Mouse (Mus musculus) myocyte (in vitro differentiated cells): Measurements from ENCODE around the gene Gm42906. TPM values are rescaled to one million over a fixed set of nuclear protein-coding genes. Genes with fewer than 3 reads are reported as not detected.

Experiments used
- H3K27me3 ChIP-seq: one replicate; pipeline ENCODE4 v1.6.1; 2011; ENCODE audit not compliant: control insufficient read depth, insufficient read depth, insufficient read length
- H3K36me3 ChIP-seq: one replicate; pipeline ENCODE4 v1.6.1; 2011; ENCODE audit not compliant: control insufficient read depth, insufficient read depth
- H3K4me2 ChIP-seq: one replicate; pipeline ENCODE4 v1.6.1; 2011; ENCODE audit warnings: low read depth, control low read depth
- H3K4me3 ChIP-seq: one replicate; pipeline ENCODE4 v1.5.1; 2011; ENCODE audit warnings: mild to moderate bottlenecking, control low read depth, moderate library complexity
- H3K79me2 ChIP-seq: one replicate; pipeline ENCODE4 v1.6.1; 2011; ENCODE audit not compliant: control insufficient read depth, insufficient read depth
- H3ac ChIP-seq: one replicate; pipeline ENCODE4 v1.6.1; 2011; ENCODE audit not compliant: control insufficient read depth, insufficient read length
- CEBPB ChIP-seq: IDR thresholded peaks from 2 replicates; pipeline ENCODE4 v1.6.1; 2011; ENCODE audit warnings: mild to moderate bottlenecking, moderate library complexity; ENCODE audit not compliant: poor library complexity, insufficient read depth, severe bottlenecking
- E2F4 ChIP-seq: IDR thresholded peaks from one replicate; pipeline ENCODE4 v1.6.1; 2011; ENCODE audit warnings: mild to moderate bottlenecking, control low read depth, moderate library complexity; ENCODE audit not compliant: insufficient read depth
- MAX ChIP-seq: IDR thresholded peaks from one replicate; pipeline ENCODE4 v1.6.1; 2011; ENCODE audit warnings: low read depth, mild to moderate bottlenecking, control low read depth
- MYOD1 ChIP-seq, 3 experiments: IDR thresholded peaks; one replicate each; pipeline ENCODE4 v1.6.1; 2011; ENCODE audit warnings: control low read depth in 2 of 3, low read depth in 2 of 3, mild to moderate bottlenecking in 2 of 3, moderate library complexity in 1 of 3; ENCODE audit not compliant: insufficient read length in 2 of 3, control insufficient read depth in 1 of 3
- MYOG ChIP-seq, 3 experiments: IDR thresholded peaks; one replicate each; pipeline ENCODE4 v1.6.1; 2011; ENCODE audit warnings: control low read depth in 2 of 3, low read depth in 2 of 3, mild to moderate bottlenecking in 2 of 3; ENCODE audit not compliant: insufficient read length in 2 of 3, control insufficient read depth in 1 of 3, insufficient read depth in 1 of 3
- POLR2A ChIP-seq: IDR thresholded peaks from one replicate; pipeline ENCODE4 v1.6.1; 2011; ENCODE audit warnings: low read depth, mild to moderate bottlenecking, control low read depth, moderate library complexity; ENCODE audit not compliant: insufficient read length
- POLR2AphosphoS2 ChIP-seq: IDR thresholded peaks from one replicate; pipeline ENCODE4 v1.6.1; 2011; ENCODE audit warnings: low read depth, control low read depth; ENCODE audit not compliant: insufficient read length
- REST ChIP-seq: IDR thresholded peaks from one replicate; pipeline ENCODE4 v1.6.1; 2011; ENCODE audit warnings: mild to moderate bottlenecking, control low read depth, moderate library complexity; ENCODE audit not compliant: insufficient read depth, insufficient read length
- SRF ChIP-seq: IDR thresholded peaks from one replicate; pipeline ENCODE4 v1.6.1; 2011; ENCODE audit warnings: low read depth; ENCODE audit not compliant: control insufficient read depth, insufficient read length
- TCF12 ChIP-seq: IDR thresholded peaks from one replicate; pipeline ENCODE4 v1.6.1; 2011; ENCODE audit warnings: mild to moderate bottlenecking, control low read depth; ENCODE audit not compliant: poor library complexity, insufficient read depth, severe bottlenecking
- TCF3 ChIP-seq: IDR thresholded peaks from one replicate; pipeline ENCODE4 v1.6.1; 2011; ENCODE audit warnings: low read depth, control low read depth; ENCODE audit not compliant: insufficient read length
- USF1 ChIP-seq: IDR thresholded peaks from one replicate; pipeline ENCODE4 v1.6.1; 2011; ENCODE audit warnings: low read depth, mild to moderate bottlenecking, control low read depth, moderate library complexity
- polyA plus RNA-seq: library from polyadenylated mRNA; unstranded; fragments of >200 nt; fragmentation: generic; extraction: Trizol; gene quantifications from one replicate; pipeline ENCODE4 v1.2.1, GENCODE M21; 2012; ENCODE audit warnings: missing spikeins

The Gm42906 gene
- polyA plus RNA-seq, 1 experiment, result not detected

DNA sequence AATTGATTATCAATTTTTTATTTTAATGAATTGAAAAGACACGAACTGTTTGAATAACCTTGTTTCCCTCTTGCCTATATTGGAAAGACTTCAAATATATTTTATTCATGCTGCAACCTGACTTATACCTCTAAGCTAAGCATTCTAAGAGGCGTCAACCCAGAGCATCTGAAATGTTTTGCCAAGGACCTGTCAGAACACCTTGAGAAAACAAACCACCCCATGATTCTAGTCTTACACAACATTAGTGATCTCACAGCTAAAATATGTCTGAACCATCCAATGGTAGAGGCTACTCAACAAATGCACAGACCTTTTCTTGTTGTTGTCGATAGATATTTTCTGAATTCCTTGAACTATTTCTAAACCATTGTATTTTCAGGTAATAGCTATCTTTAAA lies 20.5 kb downstream of the Gm42906 start:
- TF ChIP-seq MYOG (IDR thresholded peaks at IDR 0.05; ENCODE audit: control insufficient read depth in 1 of 3, insufficient read depth in 1 of 3, insufficient read length in 2 of 3, low read depth in 2 of 3) (no peak), E2F4 (no peak), POLR2AphosphoS2 (no peak), USF1 (no peak), SRF (no peak), REST (no peak), MYOD1 (IDR thresholded peaks at IDR 0.05; ENCODE audit: control insufficient read depth in 1 of 3, insufficient read length in 2 of 3, low read depth in 2 of 3) (no peak), POLR2A (no peak)
- Histone ChIP-seq H3K36me3 (no peaks in the 10 kb centered on the region), H3K79me2 (no peaks in the 10 kb centered on the region), H3K4me3 (no peak overlapping the region), H3ac (no peak overlapping the region), H3K4me2 (no peak overlapping the region), H3K27me3 (no peaks in the 10 kb centered on the region)

- H3K36me3 ChIP-seq, result no peaks in the 10 kb centered on the region
- no peaks in the 10 kb centered on the region for H3K79me2 ChIP-seq
- H3K4me3 ChIP-seq, result no peak overlapping the region
- no peak for TF ChIP-seq USF1
- TF ChIP-seq POLR2AphosphoS2, result no peak
- TF ChIP-seq SRF, result no peak
- no peak for TF ChIP-seq E2F4
- TF ChIP-seq TCF3, result no peak
- TF ChIP-seq MYOG (IDR thresholded peaks at IDR 0.05; ENCODE audit: control insufficient read depth in 1 of 3, insufficient read depth in 1 of 3, insufficient read length in 2 of 3, low read depth in 2 of 3), result no peak
- no peak for TF ChIP-seq REST
- TF ChIP-seq MYOD1 (IDR thresholded peaks at IDR 0.05; ENCODE audit: control insufficient read depth in 1 of 3, insufficient read length in 2 of 3, low read depth in 2 of 3), result no peak
- TF ChIP-seq MAX, result no peak
- TF ChIP-seq TCF12, result no peak
- H3K4me2 ChIP-seq, result no peak overlapping the region
- no peaks in the 10 kb centered on the region for H3K27me3 ChIP-seq
- H3ac ChIP-seq, result no peak overlapping the region
Observed at GRCm38 (mm10) chr5:151406276-151406675, 21.7 kb downstream of the Gm42906 start.

DNA sequence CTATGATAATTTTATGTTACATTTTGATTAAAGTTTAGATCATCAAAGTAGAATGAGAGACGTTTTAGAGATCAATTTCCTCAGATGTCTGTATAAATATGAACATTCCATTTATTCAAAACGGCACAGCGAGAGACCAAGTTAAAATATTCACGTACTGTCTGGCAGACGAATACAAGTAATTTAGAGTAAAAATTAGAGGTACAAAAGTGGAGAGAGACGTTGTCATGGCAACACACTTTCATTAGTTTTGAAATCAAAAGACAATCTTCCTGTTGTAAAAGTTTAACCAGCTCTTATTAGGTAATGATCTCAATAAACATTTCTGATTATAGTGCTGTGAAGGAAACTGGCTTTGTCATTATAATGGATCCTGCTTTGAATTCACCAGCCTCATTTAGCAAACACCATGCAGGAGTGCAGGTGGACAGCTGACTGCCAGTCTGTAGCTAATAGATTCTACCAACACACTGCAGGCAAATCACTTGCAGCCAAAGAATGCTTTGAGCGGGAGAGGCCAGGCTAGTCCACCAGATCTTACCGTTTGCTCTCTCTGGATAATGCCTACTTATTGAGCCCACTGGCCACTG lies 22.6 kb downstream of the Gm42906 start:
- no peak overlapping the region for H3K4me3 ChIP-seq
- H3ac ChIP-seq, result no peak overlapping the region
- H3K79me2 ChIP-seq, result no peaks in the 10 kb centered on the region
- no peak overlapping the region for H3K4me2 ChIP-seq
- H3K36me3 ChIP-seq, result no peaks in the 10 kb centered on the region
- no peak for TF ChIP-seq MYOD1 (IDR thresholded peaks at IDR 0.05; ENCODE audit: control insufficient read depth in 1 of 3, insufficient read length in 2 of 3, low read depth in 2 of 3)
- TF ChIP-seq POLR2AphosphoS2, result no peak
- TF ChIP-seq CEBPB, result no peak
- TF ChIP-seq POLR2A, result no peak
- TF ChIP-seq TCF3, result no peak
- no peak for TF ChIP-seq E2F4
- no peak for TF ChIP-seq TCF12
- TF ChIP-seq MYOG (IDR thresholded peaks at IDR 0.05; ENCODE audit: control insufficient read depth in 1 of 3, insufficient read depth in 1 of 3, insufficient read length in 2 of 3, low read depth in 2 of 3), result no peak
- TF ChIP-seq SRF, result no peak
- no peak for TF ChIP-seq REST
- TF ChIP-seq USF1, result no peak
- TF ChIP-seq MAX, result no peak
- no peaks in the 10 kb centered on the region for H3K27me3 ChIP-seq

DNA sequence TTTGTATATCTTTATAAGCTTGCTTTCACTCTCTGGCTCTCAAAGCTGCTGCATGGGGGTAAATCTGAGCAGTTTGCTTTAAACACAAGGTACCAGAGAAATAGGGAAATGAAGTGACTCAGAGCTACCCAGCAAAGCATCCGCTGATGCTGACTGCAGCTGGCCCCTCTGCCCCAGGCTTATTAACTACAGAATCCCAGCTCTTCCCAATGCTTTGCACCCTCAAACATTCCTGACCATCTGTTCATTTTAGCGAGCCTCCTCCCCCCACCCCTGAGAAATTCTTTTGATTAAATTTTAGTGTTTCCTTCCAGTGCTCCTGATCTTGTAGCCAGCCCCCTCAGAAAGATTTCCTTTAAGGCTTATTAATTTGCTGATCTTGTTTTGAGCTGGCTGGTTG lies 24.4 kb downstream of the Gm42906 start:
- H3ac ChIP-seq, result no peak overlapping the region
- H3K27me3 ChIP-seq, result no peaks in the 10 kb centered on the region
- no peaks in the 10 kb centered on the region for H3K79me2 ChIP-seq
- no peaks in the 10 kb centered on the region for H3K36me3 ChIP-seq
- peak overlapping the region; percentile 25 for H3K4me2 ChIP-seq
- no peak overlapping the region for H3K4me3 ChIP-seq
- TF ChIP-seq MYOD1 (IDR thresholded peaks at IDR 0.05; ENCODE audit: control insufficient read depth in 1 of 3, insufficient read length in 2 of 3, low read depth in 2 of 3) (no peak), POLR2A (no peak), USF1 (no peak), TCF12 (no peak), POLR2AphosphoS2 (no peak), TCF3 (no peak)

DNA sequence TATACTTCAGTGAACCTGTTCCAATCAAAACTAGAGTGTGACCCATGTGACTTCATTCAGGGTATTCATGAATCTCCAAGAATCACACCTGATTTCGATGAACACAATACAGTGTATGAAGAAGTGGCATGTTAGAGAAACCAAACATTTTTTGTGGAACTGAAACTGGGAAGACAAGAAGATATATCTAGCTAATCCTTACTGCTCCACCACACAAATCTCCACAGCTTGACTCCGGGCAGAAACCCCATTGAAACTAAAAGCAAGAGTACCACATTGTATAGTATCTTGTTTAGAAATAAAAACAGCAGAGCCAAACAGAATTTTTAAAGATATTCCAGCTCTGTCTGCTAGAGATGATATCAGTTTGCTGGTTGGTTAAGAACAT lies 27.4 kb downstream of the Gm42906 start:
- Histone ChIP-seq H3K79me2 (no peaks in the 10 kb centered on the region), H3K36me3 (no peaks in the 10 kb centered on the region), H3ac (no peak overlapping the region), H3K27me3 (no peaks in the 10 kb centered on the region), H3K4me3 (no peak overlapping the region), H3K4me2 (no peak overlapping the region)
- TF ChIP-seq TCF3, result no peak
- TF ChIP-seq POLR2AphosphoS2, result no peak
- no peak for TF ChIP-seq CEBPB
- TF ChIP-seq SRF, result no peak
- TF ChIP-seq USF1, result no peak
- no peak for TF ChIP-seq E2F4
- TF ChIP-seq POLR2A, result no peak
- TF ChIP-seq MYOD1 (IDR thresholded peaks at IDR 0.05; ENCODE audit: control insufficient read depth in 1 of 3, insufficient read length in 2 of 3, low read depth in 2 of 3), result no peak
- TF ChIP-seq REST, result no peak
- TF ChIP-seq TCF12, result no peak
- TF ChIP-seq MAX, result no peak
- no peak for TF ChIP-seq MYOG (IDR thresholded peaks at IDR 0.05; ENCODE audit: control insufficient read depth in 1 of 3, insufficient read depth in 1 of 3, insufficient read length in 2 of 3, low read depth in 2 of 3)
